Mouse (Mus musculus) ES-Bruce4 (cell line): Measurements from ENCODE around the gene Nynrin.

Source experiments
- CTCF ChIP-seq: IDR thresholded peaks from one replicate; pipeline ENCODE4 v1.8.1; 2011; ENCODE audit warnings: low read depth, low read length
- EP300 ChIP-seq: IDR thresholded peaks from 2 replicates; pipeline ENCODE4 v1.6.1; 2011; ENCODE audit warnings: low read depth, low read length; ENCODE audit not compliant: insufficient read depth
- POLR2A ChIP-seq: IDR thresholded peaks from one replicate; pipeline ENCODE4 v1.8.1; 2011; ENCODE audit warnings: low read length; ENCODE audit not compliant: insufficient read depth

- no peak for TF ChIP-seq POLR2A
- peak; percentile 78 for TF ChIP-seq EP300
- TF ChIP-seq CTCF: no peak
Observed at GRCm38 (mm10) chr14:55850885-55851284, 2.9 kb upstream of the Nynrin start.
